Mouse (Mus musculus) bone marrow, adult 2 months (tissue): ENCODE data around the gene Slc22a23.

ENCODE experiments used
- CTCF ChIP-seq: fragments of 200-500 bp; IDR thresholded peaks from 2 replicates; pipeline ENCODE4 v1.5.1; 2011; ENCODE audit warnings: low read length, control low read depth; ENCODE audit not compliant: control insufficient read depth, insufficient read depth
- POLR2A ChIP-seq: fragments of 200-500 bp; IDR thresholded peaks from 2 replicates; pipeline ENCODE4 v1.6.1; 2011; ENCODE audit warnings: low read depth, mild to moderate bottlenecking, control low read depth, low read length, borderline replicate concordance; ENCODE audit not compliant: control insufficient read depth

DNA sequence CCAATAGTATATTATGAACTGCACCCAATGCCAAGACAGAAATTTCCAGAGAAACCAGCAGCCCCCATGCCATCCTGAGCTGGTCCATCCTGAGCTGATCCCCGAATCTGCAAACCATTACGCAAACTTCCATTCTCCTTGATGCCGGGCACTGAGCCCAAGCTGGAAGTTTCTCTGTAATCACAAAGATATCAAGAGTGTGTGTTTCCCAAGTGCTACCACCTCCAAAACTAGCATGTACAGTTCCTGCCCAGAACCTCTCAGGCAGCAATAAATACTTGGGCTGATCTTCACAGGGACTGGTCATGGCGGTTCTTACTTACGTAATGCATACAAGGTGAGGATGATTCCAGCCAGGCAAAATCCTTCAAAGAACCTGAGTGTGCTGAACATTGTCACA is 46.3 kb downstream of the Slc22a23 start:
- TF ChIP-seq CTCF (no peak), POLR2A (no peak)
